Mouse (Mus musculus): ENCODE data around the gene Tnpo2.

GRCm38 (mm10) chr8:85057367-85057766 is 20.7 kb downstream of the Tnpo2 start:
- no peak for TF ChIP-seq CTCF (IDR thresholded peaks at IDR 0.05; ENCODE audit: low read depth)
- TF ChIP-seq EP300 (IDR thresholded peaks at IDR 0.05; ENCODE audit: low read depth), result no peak

Data from liver, postnatal 0 days (tissue).